Mouse (Mus musculus): Measurements from ENCODE around the gene Olfr1124. TPM values are rescaled to one million over a fixed set of nuclear protein-coding genes. Genes with fewer than 3 reads are reported as not detected.
"Not testable (repeated sequence)": the region's sequence is repeated elsewhere in the genome, so short reads cannot be mapped to it uniquely, and the experiment has no call there.

The Olfr1124 gene
- not detected in 2 replicates for total RNA-seq (2012; rRNA removed)

GRCm38 (mm10) chr2:87429975-87430374 lies at the start of gene Olfr1124:
TSS of gene Olfr1124 (plus strand) at chr2:87430275.
- TF ChIP-seq CHD2 (IDR thresholded peaks at IDR 0.05; ENCODE audit: low read depth, low read length) (no peak), ZC3H11A (IDR thresholded peaks at IDR 0.05; ENCODE audit: borderline replicate concordance, low read depth, low read length) (no peak)
- DNase-seq (ENCODE audit: low read depth, low spot score), result no peak
- H3K4me3 ChIP-seq (ENCODE audit: insufficient read depth in 1 of 2, low read depth in 1 of 2, low read length in 2 of 2, poor library complexity in 1 of 2, severe bottlenecking in 1 of 2), result no peak within 1 kb of the TSS
- no peaks in the 10 kb centered on the region for H3K4me1 ChIP-seq (ENCODE audit: control insufficient read depth in 2 of 2, insufficient read depth in 2 of 2, low read length in 2 of 2, poor library complexity in 1 of 2)
- H3K9ac ChIP-seq (ENCODE audit: insufficient read depth, low read depth, low read length, poor library complexity, severe bottlenecking), result no peak within 1 kb of the TSS
- in situ Hi-C loops (cut with MboI; ENCODE audit: low sequenced_read_pairs in 2 of 2, unreplicated experiment in 2 of 2), result no loop called here
- no peaks in the 10 kb centered on the region for H3K9me3 ChIP-seq (ENCODE audit: control insufficient read depth, insufficient read depth, low read depth, low read length)
- no peak within 1 kb of the TSS for H3K27ac ChIP-seq (ENCODE audit: insufficient read depth, low read depth, low read length, poor library complexity, severe bottlenecking)
- no peaks in the 10 kb centered on the region for H3K36me3 ChIP-seq (ENCODE audit: control insufficient read depth, insufficient read depth, low read length, poor library complexity, severe bottlenecking)

GRCm38 (mm10) chr2:87383935-87384334 lies 46.1 kb upstream of the Olfr1124 start:
- in situ Hi-C loops (cut with MboI; ENCODE audit: low sequenced_read_pairs in 2 of 2, unreplicated experiment in 2 of 2), result no loop called here
- H3K36me3 ChIP-seq (ENCODE audit: control insufficient read depth, insufficient read depth, low read length, poor library complexity, severe bottlenecking), result no peaks in the 10 kb centered on the region
- no peak for DNase-seq (ENCODE audit: low read depth, low spot score)
- H3K9ac ChIP-seq (ENCODE audit: insufficient read depth, low read depth, low read length, poor library complexity, severe bottlenecking), result no peak overlapping the region
- H3K4me1 ChIP-seq (ENCODE audit: control insufficient read depth in 2 of 2, insufficient read depth in 2 of 2, low read length in 2 of 2, poor library complexity in 1 of 2), result no peaks in the 10 kb centered on the region
- H3K9me3 ChIP-seq (ENCODE audit: control insufficient read depth, insufficient read depth, low read depth, low read length), result no peaks in the 10 kb centered on the region
- no peak overlapping the region for H3K4me3 ChIP-seq (ENCODE audit: insufficient read depth in 1 of 2, low read depth in 1 of 2, low read length in 2 of 2, poor library complexity in 1 of 2, severe bottlenecking in 1 of 2)
- H3K27ac ChIP-seq (ENCODE audit: insufficient read depth, low read depth, low read length, poor library complexity, severe bottlenecking), result no peak overlapping the region
- TF ChIP-seq HCFC1 (IDR thresholded peaks at IDR 0.05; ENCODE audit: borderline replicate concordance, insufficient read depth, low read length) (no peak), ZNF384 (IDR thresholded peaks at IDR 0.05; ENCODE audit: low read depth, low read length) (no peak), ZC3H11A (IDR thresholded peaks at IDR 0.05; ENCODE audit: borderline replicate concordance, low read depth, low read length) (no peak), CHD2 (IDR thresholded peaks at IDR 0.05; ENCODE audit: low read depth, low read length) (no peak), MAFK (IDR thresholded peaks at IDR 0.05; ENCODE audit: insufficient read depth, low read depth, low read length) (no peak)

GRCm38 (mm10) chr2:87385549-87385948 lies 44.5 kb upstream of the Olfr1124 start, which contains the start of gene Olfr1122:
TSS of gene Olfr1122 (plus strand) at chr2:87385849.
- Histone ChIP-seq H3K4me3 (ENCODE audit: insufficient read depth in 1 of 2, low read depth in 1 of 2, low read length in 2 of 2, poor library complexity in 1 of 2, severe bottlenecking in 1 of 2) (no peak within 1 kb of the TSS), H3K36me3 (ENCODE audit: control insufficient read depth, insufficient read depth, low read length, poor library complexity, severe bottlenecking) (no peaks in the 10 kb centered on the region), H3K9ac (ENCODE audit: insufficient read depth, low read depth, low read length, poor library complexity, severe bottlenecking) (no peak within 1 kb of the TSS), H3K27ac (ENCODE audit: insufficient read depth, low read depth, low read length, poor library complexity, severe bottlenecking) (no peak within 1 kb of the TSS), H3K9me3 (ENCODE audit: control insufficient read depth, insufficient read depth, low read depth, low read length) (no peaks in the 10 kb centered on the region), H3K4me1 (ENCODE audit: control insufficient read depth in 2 of 2, insufficient read depth in 2 of 2, low read length in 2 of 2, poor library complexity in 1 of 2) (no peaks in the 10 kb centered on the region)
- DNase-seq (ENCODE audit: low read depth, low spot score), result no peak
- TF ChIP-seq HCFC1 (IDR thresholded peaks at IDR 0.05; ENCODE audit: borderline replicate concordance, insufficient read depth, low read length) (no peak), ZC3H11A (IDR thresholded peaks at IDR 0.05; ENCODE audit: borderline replicate concordance, low read depth, low read length) (no peak), MAFK (IDR thresholded peaks at IDR 0.05; ENCODE audit: insufficient read depth, low read depth, low read length) (no peak), CHD2 (IDR thresholded peaks at IDR 0.05; ENCODE audit: low read depth, low read length) (no peak), ZNF384 (IDR thresholded peaks at IDR 0.05; ENCODE audit: low read depth, low read length) (no peak)
- in situ Hi-C loops (cut with MboI; ENCODE audit: low sequenced_read_pairs in 2 of 2, unreplicated experiment in 2 of 2), result no loop called here

GRCm38 (mm10) chr2:87393605-87394004 lies 36.5 kb upstream of the Olfr1124 start:
- DNase-seq (ENCODE audit: low read depth, low spot score); H3K4me3 ChIP-seq (ENCODE audit: insufficient read depth in 1 of 2, low read depth in 1 of 2, low read length in 2 of 2, poor library complexity in 1 of 2, severe bottlenecking in 1 of 2); H3K9ac ChIP-seq (ENCODE audit: insufficient read depth, low read depth, low read length, poor library complexity, severe bottlenecking); H3K27ac ChIP-seq (ENCODE audit: insufficient read depth, low read depth, low read length, poor library complexity, severe bottlenecking); in situ Hi-C loops (cut with MboI; ENCODE audit: low sequenced_read_pairs in 2 of 2, unreplicated experiment in 2 of 2); H3K4me1 ChIP-seq (ENCODE audit: control insufficient read depth in 2 of 2, insufficient read depth in 2 of 2, low read length in 2 of 2, poor library complexity in 1 of 2); H3K9me3 ChIP-seq (ENCODE audit: control insufficient read depth, insufficient read depth, low read depth, low read length); H3K36me3 ChIP-seq (ENCODE audit: control insufficient read depth, insufficient read depth, low read length, poor library complexity, severe bottlenecking): not testable (repeated sequence)

- DNase-seq (ENCODE audit: low read depth, low spot score); H3K4me3 ChIP-seq (ENCODE audit: insufficient read depth in 1 of 2, low read depth in 1 of 2, low read length in 2 of 2, poor library complexity in 1 of 2, severe bottlenecking in 1 of 2); H3K9ac ChIP-seq (ENCODE audit: insufficient read depth, low read depth, low read length, poor library complexity, severe bottlenecking); H3K4me1 ChIP-seq (ENCODE audit: control insufficient read depth in 2 of 2, insufficient read depth in 2 of 2, low read length in 2 of 2, poor library complexity in 1 of 2); H3K36me3 ChIP-seq (ENCODE audit: control insufficient read depth, insufficient read depth, low read length, poor library complexity, severe bottlenecking); in situ Hi-C loops (cut with MboI; ENCODE audit: low sequenced_read_pairs in 2 of 2, unreplicated experiment in 2 of 2); H3K27ac ChIP-seq (ENCODE audit: insufficient read depth, low read depth, low read length, poor library complexity, severe bottlenecking); H3K9me3 ChIP-seq (ENCODE audit: control insufficient read depth, insufficient read depth, low read depth, low read length): not testable (repeated sequence)
Measured at GRCm38 (mm10) chr2:87394686-87395085, 35.4 kb upstream of the Olfr1124 start.

All from ES-E14 (cell line).